Mouse (Mus musculus): ENCODE measurements around the gene Krt2. TPM values are rescaled to one million over a fixed set of nuclear protein-coding genes. Genes with fewer than 3 reads are reported as not detected.

Gene Krt2
- total and polyA plus RNA-seq, 3 experiments = not detected

GRCm38 (mm10) chr15:101856696-101857095, 38.7 kb upstream of the Krt2 start:
- no peak for TF ChIP-seq MAZ (IDR thresholded peaks at IDR 0.05; ENCODE audit: low read depth, low read length)
- H3K4me3 ChIP-seq (ENCODE audit: control insufficient read depth in 1 of 2, insufficient read depth in 1 of 2, low read depth in 2 of 2, low read length in 2 of 2) = no peak overlapping the region

GRCm38 (mm10) chr15:101855732-101856131, 37.8 kb upstream of the Krt2 start:
- no peak for DNase-seq (ENCODE audit: low read depth, low spot score)
- Histone ChIP-seq H3K9ac (ENCODE audit: control insufficient read depth, low read depth, low read length, poor library complexity, severe bottlenecking) (no peak overlapping the region), H3K79me2 (ENCODE audit: control insufficient read depth, insufficient read depth, low read length, poor library complexity) (no peaks in the 10 kb centered on the region), H3K9me3 (replicated peaks; ENCODE audit: insufficient read depth, low read length) (no peaks in the 10 kb centered on the region), H3K4me1 (ENCODE audit: control insufficient read depth in 1 of 2, insufficient read depth in 2 of 2, low read length in 2 of 2) (no peaks in the 10 kb centered on the region), H3K27ac (ENCODE audit: control insufficient read depth, low read depth, low read length) (no peak overlapping the region), H3K27me3 (ENCODE audit: control insufficient read depth in 1 of 2, insufficient read depth in 2 of 2, low read length in 2 of 2) (no peaks in the 10 kb centered on the region; a peak in 2 of 4 replicates), H3K36me3 (ENCODE audit: control insufficient read depth in 1 of 2, insufficient read depth in 2 of 2, low read length in 2 of 2) (no peaks in the 10 kb centered on the region), H3K4me3 (ENCODE audit: control insufficient read depth in 1 of 2, insufficient read depth in 1 of 2, low read depth in 2 of 2, low read length in 2 of 2) (no peak overlapping the region)
- no peak for TF ChIP-seq SMC3 (IDR thresholded peaks at IDR 0.05; ENCODE audit: low read depth, low read length)
- TF ChIP-seq NRF1 (IDR thresholded peaks at IDR 0.05; ENCODE audit: insufficient read depth, low read depth, low read length, poor library complexity, severe bottlenecking) = no peak
- no peak for TF ChIP-seq CTCF (IDR thresholded peaks at IDR 0.05 in 2 of 3, conservative IDR thresholded peaks at IDR 0.05 in 1 of 3; ENCODE audit: control insufficient read depth in 1 of 3, insufficient read depth in 1 of 3, low read depth in 2 of 3, low read length in 3 of 3, poor library complexity in 1 of 3, severe bottlenecking in 1 of 3)
- no peak for TF ChIP-seq ZMIZ1 (IDR thresholded peaks at IDR 0.05; ENCODE audit: low read depth, low read length)
- no peak for TF ChIP-seq CHD2 (IDR thresholded peaks at IDR 0.05; ENCODE audit: low read length)
- TF ChIP-seq JUND (IDR thresholded peaks at IDR 0.05; ENCODE audit: low read depth, low read length) = no peak
- no peak for TF ChIP-seq HCFC1 (IDR thresholded peaks at IDR 0.05; ENCODE audit: low read depth, low read length)
- no peak for TF ChIP-seq TAL1 (IDR thresholded peaks at IDR 0.05; ENCODE audit: low read length)
- TF ChIP-seq RCOR1 (IDR thresholded peaks at IDR 0.05; ENCODE audit: low read depth, low read length) = no peak
- TF ChIP-seq ZKSCAN1 (IDR thresholded peaks at IDR 0.05; ENCODE audit: low read depth, low read length) = no peak
- no peak for TF ChIP-seq POLR2AphosphoS2 (IDR thresholded peaks at IDR 0.05; ENCODE audit: low read length)
- no peak for TF ChIP-seq TCF12 (IDR thresholded peaks at IDR 0.05; ENCODE audit: low read depth, low read length)
- no peak for TF ChIP-seq ZC3H11A (IDR thresholded peaks at IDR 0.05; ENCODE audit: low read depth, low read length)
- TF ChIP-seq MAX (IDR thresholded peaks at IDR 0.05; ENCODE audit: low read length) = no peak
- no peak for TF ChIP-seq RAD21 (IDR thresholded peaks at IDR 0.05; ENCODE audit: low read depth, low read length)

More at GRCm38 (mm10) chr15:101856696-101857095, 38.7 kb upstream of the Krt2 start:
- H3K79me2 ChIP-seq (ENCODE audit: control insufficient read depth, insufficient read depth, low read length, poor library complexity) = no peaks in the 10 kb centered on the region
- H3K36me3 ChIP-seq (ENCODE audit: control insufficient read depth in 1 of 2, insufficient read depth in 2 of 2, low read length in 2 of 2) = no peaks in the 10 kb centered on the region
- DNase-seq (ENCODE audit: low read depth, low spot score) = no peak
- H3K4me1 ChIP-seq (ENCODE audit: control insufficient read depth in 1 of 2, insufficient read depth in 2 of 2, low read length in 2 of 2) = no peaks in the 10 kb centered on the region
- H3K9ac ChIP-seq (ENCODE audit: control insufficient read depth, low read depth, low read length, poor library complexity, severe bottlenecking) = no peak overlapping the region
- no peak overlapping the region for H3K27ac ChIP-seq (ENCODE audit: control insufficient read depth, low read depth, low read length)
- no peaks in the 10 kb centered on the region for H3K9me3 ChIP-seq (replicated peaks; ENCODE audit: insufficient read depth, low read length)
- no peaks in the 10 kb centered on the region; a peak in 2 of 4 replicates for H3K27me3 ChIP-seq (ENCODE audit: control insufficient read depth in 1 of 2, insufficient read depth in 2 of 2, low read length in 2 of 2)

GRCm38 (mm10) chr15:101854294-101854693, 36.3 kb upstream of the Krt2 start:
- Histone ChIP-seq H3K79me2 (ENCODE audit: control insufficient read depth, insufficient read depth, low read length, poor library complexity) (no peaks in the 10 kb centered on the region), H3K9ac (ENCODE audit: control insufficient read depth, low read depth, low read length, poor library complexity, severe bottlenecking) (no peak overlapping the region), H3K4me3 (ENCODE audit: control insufficient read depth in 1 of 2, insufficient read depth in 1 of 2, low read depth in 2 of 2, low read length in 2 of 2) (no peak overlapping the region), H3K27ac (ENCODE audit: control insufficient read depth, low read depth, low read length) (no peak overlapping the region), H3K36me3 (ENCODE audit: control insufficient read depth in 1 of 2, insufficient read depth in 2 of 2, low read length in 2 of 2) (no peaks in the 10 kb centered on the region), H3K4me1 (ENCODE audit: control insufficient read depth in 1 of 2, insufficient read depth in 2 of 2, low read length in 2 of 2) (no peaks in the 10 kb centered on the region), H3K9me3 (replicated peaks; ENCODE audit: insufficient read depth, low read length) (no peaks in the 10 kb centered on the region), H3K27me3 (ENCODE audit: control insufficient read depth in 1 of 2, insufficient read depth in 2 of 2, low read length in 2 of 2) (peaks cover 0 to 4% of the 10 kb centered on the region in 2 experiments; a peak in 2 of 4 replicates)
- no peak for TF ChIP-seq ZKSCAN1 (IDR thresholded peaks at IDR 0.05; ENCODE audit: low read depth, low read length)
- TF ChIP-seq MAX (IDR thresholded peaks at IDR 0.05; ENCODE audit: low read length) = no peak
- TF ChIP-seq POLR2AphosphoS2 (IDR thresholded peaks at IDR 0.05; ENCODE audit: low read length) = no peak
- TF ChIP-seq POLR2AphosphoS5 (IDR thresholded peaks at IDR 0.05; ENCODE audit: borderline replicate concordance, low read depth, low read length) = no peak
- no peak for TF ChIP-seq BHLHE40 (IDR thresholded peaks at IDR 0.05; ENCODE audit: borderline replicate concordance, low read depth, low read length)
- no peak for TF ChIP-seq GATA1 (IDR thresholded peaks at IDR 0.05; ENCODE audit: low read depth, low read length)
- DNase-seq (ENCODE audit: low read depth, low spot score) = no peak

Measured in MEL (cell line).